Mouse (Mus musculus) ES-CJ7 (cell line): ENCODE data around the gene Dnase2a.

ENCODE experiments used
- DNase-seq: peaks from one replicate; pipeline ENCODE4 v3.0.0; 2011; ENCODE audit warnings: low read depth, low spot score

Gene Dnase2a

GRCm38 (mm10) chr8:84936041-84936961 is 27.9 kb downstream of the Dnase2a start:
- no peak for DNase-seq

DNA sequence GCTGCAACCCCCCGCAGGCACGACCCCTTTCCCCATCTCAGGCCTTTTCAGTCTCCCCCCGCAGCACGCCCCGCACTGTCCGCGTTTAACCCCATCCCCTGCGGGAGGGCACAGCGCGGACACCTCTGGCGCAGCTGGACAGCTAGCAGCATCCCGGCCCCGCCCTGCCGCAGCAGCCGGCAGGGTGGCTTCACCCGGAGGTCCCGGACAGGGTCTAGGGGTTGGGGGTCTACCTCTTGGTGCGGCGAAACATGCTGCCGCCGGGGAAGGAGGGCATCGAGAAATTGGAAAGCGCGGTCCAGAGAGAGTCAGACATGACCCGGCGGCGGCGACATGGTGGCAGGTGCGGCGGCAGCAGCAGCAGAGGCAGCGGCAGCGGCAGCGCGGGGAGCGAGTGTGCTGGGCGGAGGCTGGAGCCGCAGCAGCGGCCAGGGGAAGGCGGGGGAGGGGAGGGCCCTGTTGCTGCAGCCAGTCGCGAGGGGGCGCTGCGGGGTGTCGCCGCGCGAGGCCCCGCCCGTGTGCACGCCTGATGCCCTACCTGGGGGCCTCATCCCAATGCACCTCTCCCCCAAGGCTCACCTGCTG is 28.7 kb downstream of the Dnase2a start, which contains the start of gene Mast1:
Gene Mast1 (minus strand): TSS at position 398 of the 585 bp plus-strand sequence.
- peak; percentile 77 for DNase-seq

DNA sequence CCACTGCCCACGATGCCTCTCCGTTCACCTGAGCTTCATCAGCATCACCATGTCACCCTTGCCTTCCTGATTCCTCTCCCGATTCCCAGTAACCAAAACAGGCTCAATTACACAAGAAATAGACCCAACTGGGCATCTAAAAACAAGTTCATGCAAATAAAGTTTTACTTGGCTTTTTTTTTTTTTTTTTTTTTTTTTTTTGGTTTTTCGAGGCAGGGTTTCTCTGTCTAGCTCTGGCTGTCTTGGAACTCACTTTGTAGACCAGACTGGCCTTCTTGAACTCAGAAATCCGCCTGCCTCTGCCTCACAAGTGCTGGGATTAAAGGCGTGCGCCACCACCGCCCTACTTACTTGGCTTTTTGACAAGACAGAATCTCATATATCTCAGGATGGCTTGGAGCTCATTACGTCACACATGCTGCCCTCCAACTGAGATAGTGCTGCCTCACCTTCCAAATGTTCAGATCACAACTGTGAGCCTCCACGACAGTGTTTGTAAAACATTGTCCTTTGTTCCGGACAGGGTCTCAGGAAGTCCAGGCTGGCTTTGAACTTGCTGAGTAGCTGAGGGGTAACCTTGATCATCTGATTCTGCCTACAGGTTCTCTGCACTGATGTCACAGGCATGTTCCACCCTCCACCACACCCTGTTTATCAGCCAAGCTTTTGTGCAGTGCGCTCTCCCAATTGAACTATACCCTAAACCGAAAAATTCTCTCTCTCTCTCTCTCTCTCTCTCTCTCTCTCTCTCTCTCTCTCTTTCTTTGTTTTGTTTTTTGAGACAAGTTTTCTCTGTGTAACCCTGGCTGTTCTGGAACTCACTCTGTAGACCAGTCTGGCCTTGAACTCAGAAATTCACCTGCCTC is 29.5 kb downstream of the Dnase2a start:
- no peak for DNase-seq

DNA sequence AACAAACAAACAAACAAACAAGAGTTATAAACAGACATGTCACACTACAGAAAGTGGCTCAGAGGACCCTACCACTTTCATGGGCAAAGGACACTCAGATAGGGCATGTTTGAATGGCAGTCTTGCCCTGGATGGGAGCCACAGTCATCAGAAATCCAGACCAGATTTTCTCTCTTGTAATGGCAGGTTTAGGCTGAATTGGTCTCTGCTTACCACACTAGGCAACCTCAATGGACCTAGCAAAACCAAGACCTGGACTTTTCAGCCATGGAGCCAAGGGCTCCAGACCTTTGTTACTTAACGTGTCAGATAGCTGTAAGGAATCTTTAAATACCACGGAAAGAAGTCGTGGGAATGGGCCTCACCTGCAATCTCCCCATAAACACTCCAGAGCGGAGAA is 35.3 kb downstream of the Dnase2a start:
- peak; percentile 41 for DNase-seq

DNA sequence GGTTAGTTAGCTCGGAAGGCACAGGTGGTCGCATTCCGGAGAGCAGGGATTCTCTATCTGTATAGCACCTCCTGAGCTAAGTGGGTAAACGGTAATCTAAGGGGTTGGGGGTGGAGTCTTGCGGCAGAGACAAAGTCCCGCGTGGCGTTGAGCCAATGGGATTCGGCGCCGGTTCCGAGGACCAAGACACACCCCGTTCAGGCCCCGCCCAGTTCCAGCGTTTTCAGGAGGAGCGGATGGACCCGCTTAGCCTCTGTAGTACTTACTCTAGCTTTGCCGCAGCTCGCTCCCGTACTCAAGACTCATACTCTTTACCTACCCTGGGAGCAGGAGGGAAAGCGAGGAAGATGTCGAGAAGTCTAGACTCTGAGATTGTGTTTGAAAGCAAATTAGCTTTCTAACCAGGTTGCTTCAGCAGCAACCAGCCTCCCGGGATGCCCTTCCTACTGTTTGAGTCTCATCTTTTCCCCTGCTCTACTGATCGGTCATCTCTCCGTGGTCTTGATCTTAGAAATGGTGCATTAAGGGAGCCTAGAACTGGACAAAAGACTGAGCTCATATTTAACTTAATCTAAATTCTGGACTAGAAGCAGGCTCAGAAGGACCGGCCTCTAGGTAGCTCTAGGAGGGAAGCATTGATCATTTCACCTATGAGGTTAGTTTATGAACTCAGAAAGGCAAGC is 36.3 kb downstream of the Dnase2a start:
- peak; percentile 94 for DNase-seq

DNA sequence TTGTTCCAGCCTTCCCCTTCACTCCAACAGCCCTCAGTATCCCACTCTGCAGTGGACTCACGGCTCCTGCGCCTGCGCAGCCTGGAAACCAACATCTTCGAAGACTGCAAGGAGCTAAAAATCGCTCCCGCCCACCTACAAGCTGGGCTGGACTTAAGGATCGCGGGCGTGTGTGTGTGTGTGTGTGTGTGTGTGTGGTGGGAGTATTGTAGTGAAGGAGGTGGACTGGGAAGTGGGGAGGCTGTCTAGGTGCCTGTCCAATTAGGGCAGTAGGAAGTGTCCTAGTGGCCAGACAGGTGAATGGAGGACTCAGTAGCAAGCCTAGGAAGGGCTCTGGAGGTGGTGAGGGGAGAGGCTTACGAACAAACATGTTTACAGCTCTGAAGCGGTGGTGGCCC is 36.9 kb downstream of the Dnase2a start:
- peak; percentile 67 for DNase-seq

DNA sequence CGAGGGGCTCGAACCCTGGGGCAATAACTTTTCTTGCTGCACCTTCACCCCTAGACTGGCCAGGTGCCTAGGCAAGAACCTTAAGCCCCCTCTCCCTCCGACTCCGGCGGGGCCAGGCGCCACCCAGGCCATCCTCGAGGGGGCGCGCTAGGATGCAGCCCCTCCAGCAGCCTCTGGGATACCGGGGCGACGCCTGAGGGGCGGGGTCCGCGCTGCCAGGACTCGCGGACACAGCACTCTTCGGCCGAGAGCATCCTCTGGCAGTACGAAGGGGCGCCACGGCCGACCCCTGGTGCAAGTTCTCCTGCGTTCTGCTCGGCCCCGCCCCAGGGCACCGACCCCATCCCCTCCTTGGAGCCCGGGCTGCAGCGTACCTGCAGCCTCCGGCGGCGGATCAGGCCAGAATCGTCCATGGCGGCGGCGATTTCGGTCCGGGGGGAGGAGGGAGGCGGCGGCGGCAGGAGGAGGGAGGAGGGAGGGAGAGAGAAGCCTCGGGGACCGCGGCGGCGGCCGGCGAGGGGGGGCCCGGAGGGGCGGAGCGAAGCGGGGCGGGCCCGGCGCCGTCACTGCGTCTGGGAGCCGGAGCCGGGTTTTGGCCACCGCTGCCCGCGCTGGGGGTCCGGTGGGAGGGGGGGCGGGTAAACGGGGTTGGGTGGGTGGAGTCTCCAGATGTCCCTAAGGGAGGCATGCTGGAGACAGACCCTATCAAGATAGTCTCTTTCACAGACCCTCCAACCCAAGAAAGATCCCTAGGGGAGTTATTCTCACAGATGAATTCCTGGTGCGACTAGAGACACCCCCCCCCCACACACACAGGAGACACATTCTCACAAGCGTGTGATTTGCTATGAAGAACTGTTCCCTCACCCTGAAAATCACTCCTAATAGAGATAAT is 37.5 kb downstream of the Dnase2a start:
- peak; percentile 72 for DNase-seq

DNA sequence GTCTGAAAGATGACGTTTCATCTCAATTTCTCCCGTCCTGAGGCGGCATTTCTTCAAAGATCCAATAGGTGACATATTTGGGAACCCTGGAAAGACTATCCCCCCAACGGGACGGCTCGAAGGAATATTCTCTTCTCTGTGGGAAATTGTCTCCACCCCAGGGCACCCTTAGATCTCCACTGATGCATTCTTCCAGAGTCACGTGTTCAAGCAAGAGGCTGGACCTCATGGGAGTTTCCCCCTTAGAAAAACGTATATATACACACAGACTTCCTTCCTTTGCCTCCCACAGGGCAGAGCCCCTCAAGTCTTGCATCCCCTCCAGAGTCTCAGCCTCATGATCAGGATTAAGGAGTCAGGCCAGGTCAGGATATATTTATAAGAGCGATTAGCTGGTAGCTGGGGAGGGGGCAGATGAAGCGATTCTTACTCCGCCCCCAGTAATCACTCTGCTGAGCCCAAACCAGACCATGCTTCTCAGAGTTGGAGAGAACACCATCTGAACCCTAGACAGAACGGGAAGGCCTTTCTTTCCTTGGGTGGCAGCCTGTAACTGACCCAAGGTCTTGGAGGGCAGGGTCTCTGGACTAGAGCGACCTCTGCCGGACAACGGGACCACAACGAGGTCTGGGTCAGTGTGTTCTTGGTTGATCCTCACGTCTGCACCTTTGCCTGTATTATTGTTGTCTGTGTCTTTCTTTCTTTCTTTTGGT is 38.3 kb downstream of the Dnase2a start, which contains the start of gene Rtbdn:
Gene Rtbdn (plus strand): TSS at position 464 of the 713 bp plus-strand sequence.
- DNase-seq, result no peak

GRCm38 (mm10) chr8:84947241-84947545 is 38.8 kb downstream of the Dnase2a start:
- no peak for DNase-seq

- peak; percentile 71 for DNase-seq
Measured at GRCm38 (mm10) chr8:84949753-84950152, 41.4 kb downstream of the Dnase2a start.

GRCm38 (mm10) chr8:84952612-84953255 is 44.4 kb downstream of the Dnase2a start:
- DNase-seq, result peak; percentile 89

- peak; percentile 97 for DNase-seq
Measured at GRCm38 (mm10) chr8:84956768-84957167, 48.4 kb downstream of the Dnase2a start.

GRCm38 (mm10) chr8:84959811-84960210 is 51.5 kb downstream of the Dnase2a start:
- DNase-seq, result no peak

- no peak for DNase-seq
Measured at GRCm38 (mm10) chr8:84963952-84964351, 55.6 kb downstream of the Dnase2a start.

DNA sequence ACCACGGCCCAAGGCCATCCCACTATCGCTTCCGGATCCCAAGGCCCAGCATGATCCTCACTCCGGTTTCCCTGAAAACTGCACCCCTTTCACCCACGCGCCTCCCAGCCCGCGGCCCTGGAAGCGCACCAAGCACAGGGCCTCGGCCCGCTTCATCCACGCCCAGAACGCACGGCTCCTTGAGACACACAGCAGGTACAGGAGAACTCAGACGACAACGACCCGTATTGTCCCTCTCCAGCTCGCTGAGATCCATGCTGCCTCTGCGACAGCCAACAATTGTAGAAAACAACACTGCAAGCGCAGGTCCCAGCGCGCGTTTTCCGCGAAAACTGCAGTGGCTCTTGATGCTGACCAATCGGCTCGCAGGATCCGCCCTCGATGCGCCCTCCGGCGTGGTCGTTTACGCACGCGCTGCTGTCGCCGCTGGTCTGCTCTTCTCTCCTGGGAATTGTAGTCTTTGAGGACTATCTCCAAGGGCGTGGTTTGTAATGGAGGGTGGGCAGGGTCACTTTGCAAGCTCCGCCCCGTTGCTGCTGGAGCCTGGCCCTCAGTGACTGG is 57.5 kb downstream of the Dnase2a start:
- DNase-seq, result peak; percentile 100

- no peak for DNase-seq
Measured at GRCm38 (mm10) chr8:84966603-84967002, 58.2 kb downstream of the Dnase2a start.

GRCm38 (mm10) chr8:84967532-84968304 is 59.4 kb downstream of the Dnase2a start:
- no peak for DNase-seq

- DNase-seq, result no peak
Measured at GRCm38 (mm10) chr8:84968650-84969049, 60.3 kb downstream of the Dnase2a start.
